Mouse (Mus musculus) spleen, adult 2 months (tissue): ENCODE measurements around the gene Gpc6. TPM values are rescaled to one million over a fixed set of nuclear protein-coding genes. Genes with fewer than 3 reads are reported as not detected.

ENCODE experiments used
- DNase-seq, 2 experiments: peaks; one replicate each; pipeline versions ENCODE4 v3.0.0 to v3.0.0-alpha.2; 2012 to 2021; ENCODE audit warnings: low spot score in 2 of 2, low read depth in 1 of 2
- H3K27ac ChIP-seq: fragments of 200-500 bp; 2 replicates; pipeline ENCODE4 v1.5.1; 2012; ENCODE audit warnings: low read length, inconsistent platforms; ENCODE audit not compliant: insufficient read depth
- H3K27me3 ChIP-seq: fragments of 200-500 bp; 2 replicates; pipeline ENCODE4 v1.6.1; 2012; ENCODE audit warnings: mild to moderate bottlenecking, moderate library complexity, low read length, inconsistent platforms; ENCODE audit not compliant: control insufficient read depth, insufficient read depth
- H3K36me3 ChIP-seq: fragments of 200-500 bp; 2 replicates; pipeline ENCODE4 v1.6.1; 2012; ENCODE audit warnings: mild to moderate bottlenecking, low read length, inconsistent platforms; ENCODE audit not compliant: control insufficient read depth, insufficient read depth
- H3K4me1 ChIP-seq: fragments of 200-500 bp; 2 replicates; pipeline ENCODE4 v1.6.1; 2011; ENCODE audit warnings: inconsistent platforms; ENCODE audit not compliant: control insufficient read depth, insufficient read depth, insufficient read length
- H3K4me3 ChIP-seq: fragments of 200-500 bp; 2 replicates; pipeline ENCODE4 v1.5.1; 2011; ENCODE audit warnings: mild to moderate bottlenecking, inconsistent platforms; ENCODE audit not compliant: insufficient read depth, insufficient read length; ENCODE audit errors: extremely low read depth
- CTCF ChIP-seq: fragments of 200-500 bp; IDR thresholded peaks from 2 replicates; pipeline ENCODE4 v1.5.1; 2011; ENCODE audit warnings: mild to moderate bottlenecking, inconsistent platforms; ENCODE audit not compliant: insufficient read depth, insufficient read length, insufficient replicate concordance; ENCODE audit errors: extremely low read depth
- POLR2A ChIP-seq: fragments of 200-500 bp; IDR thresholded peaks from 2 replicates; pipeline ENCODE4 v1.6.1; 2011; ENCODE audit warnings: low read depth, low read length, inconsistent platforms
- WGBS: fragments of 180-500 bp; shearing (Covaris S2); methylation state at CpG from one replicate; pipeline ENCODE4 v1.1.7; 2018; 5-methylcytosine and 5-hydroxymethylcytosine counted together
- polyA plus RNA-seq: library from polyadenylated mRNA; depleted of rRNA; stranded (reverse); fragments of >200 nt; gene quantifications from 2 replicates; pipeline ENCODE4 v1.2.3, GENCODE M21; 2012

The Gpc6 gene
- polyA plus RNA-seq, 1 experiment, result 0.67 TPM

DNA sequence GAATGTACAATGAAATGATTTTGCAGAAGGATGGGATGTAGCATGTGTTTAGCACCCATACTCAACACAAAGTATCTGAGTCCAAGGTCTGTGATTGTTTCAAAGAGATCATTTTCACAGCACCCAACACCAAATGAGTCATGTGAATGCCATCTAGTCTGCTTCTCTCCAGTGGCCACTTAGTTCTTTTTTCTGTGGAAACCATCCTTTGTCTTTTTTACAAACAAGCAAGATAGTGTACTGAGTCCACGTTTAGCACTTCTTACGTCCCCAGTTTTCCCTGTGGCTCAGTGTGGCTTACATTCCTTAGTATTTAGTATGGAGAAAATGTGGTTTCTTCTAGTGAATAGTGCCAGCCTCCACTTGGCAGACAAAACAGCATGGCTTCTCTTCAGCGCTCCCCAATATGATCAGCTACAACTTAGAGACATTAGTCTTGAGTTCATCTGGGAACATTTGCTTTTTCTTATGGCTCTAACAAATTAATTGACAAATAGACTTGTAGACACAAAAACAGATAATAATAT lies 465.7 kb downstream of the Gpc6 start:
- H3K27ac ChIP-seq, result no peak overlapping the region
- no peaks in the 10 kb centered on the region for H3K27me3 ChIP-seq
- H3K4me1 ChIP-seq, result no peaks in the 10 kb centered on the region
- WGBS, result 92% methylated on average over 3 of the region's 3 CpGs
- H3K36me3 ChIP-seq, result no peaks in the 10 kb centered on the region
- no peak for DNase-seq
- no peak overlapping the region for H3K4me3 ChIP-seq
- TF ChIP-seq POLR2A (no peak), CTCF (no peak)

DNA sequence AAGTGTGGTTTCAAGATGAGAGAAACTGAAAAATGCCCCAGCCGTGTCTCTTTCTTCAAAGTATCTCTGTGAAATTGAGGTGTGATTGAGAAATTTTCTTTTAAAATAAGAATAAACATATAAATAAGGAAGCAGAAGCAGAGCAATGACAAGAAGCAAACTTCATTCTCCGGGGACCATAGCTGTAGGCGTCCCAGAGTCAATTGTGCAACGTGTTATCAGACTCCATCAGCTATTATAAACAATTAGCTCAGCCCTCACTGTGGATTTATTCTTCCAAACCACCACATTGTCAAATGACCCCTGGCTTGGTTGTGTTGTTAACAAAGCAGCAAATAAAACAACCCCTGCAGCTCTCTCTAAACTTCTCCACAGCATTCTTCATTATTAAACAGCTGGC lies 466.3 kb downstream of the Gpc6 start:
- DNase-seq, result no peak
- Histone ChIP-seq H3K27me3 (no peaks in the 10 kb centered on the region), H3K27ac (no peak overlapping the region), H3K36me3 (no peaks in the 10 kb centered on the region), H3K4me3 (no peak overlapping the region), H3K4me1 (no peaks in the 10 kb centered on the region)
- 72% methylated on average over 4 of the region's 4 CpGs for WGBS
- TF ChIP-seq POLR2A, result no peak
- TF ChIP-seq CTCF, result no peak

DNA sequence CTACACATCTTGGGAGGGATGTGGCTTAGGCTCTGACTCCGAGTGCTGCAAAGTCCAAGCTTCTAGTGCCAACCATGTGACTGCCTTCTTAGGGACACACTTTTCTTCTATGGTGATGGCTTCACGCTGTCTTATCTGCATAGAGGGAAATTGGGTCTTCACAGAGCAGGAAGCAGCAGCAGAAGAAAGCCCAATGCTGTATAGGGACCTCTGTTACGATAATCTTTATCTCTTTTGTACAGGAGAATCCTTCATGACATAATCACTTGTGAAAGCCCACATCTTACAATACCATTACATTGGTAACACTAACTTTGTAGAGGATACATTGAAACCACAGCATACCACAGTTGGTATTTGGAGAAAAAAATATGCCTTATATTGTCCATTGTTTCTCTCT lies 472.1 kb downstream of the Gpc6 start:
- Histone ChIP-seq H3K36me3 (no peaks in the 10 kb centered on the region), H3K27me3 (no peaks in the 10 kb centered on the region), H3K27ac (no peak overlapping the region), H3K4me3 (no peak overlapping the region), H3K4me1 (no peaks in the 10 kb centered on the region)
- 76% methylated on average over 3 of the region's 3 CpGs for WGBS
- DNase-seq, result no peak
- TF ChIP-seq CTCF, result no peak
- no peak for TF ChIP-seq POLR2A

GRCm38 (mm10) chr14:117407824-117408524 lies 482.9 kb downstream of the Gpc6 start:
- H3K4me3 ChIP-seq, result no peak overlapping the region
- TF ChIP-seq CTCF (no peak), POLR2A (no peak)
- no peaks in the 10 kb centered on the region for H3K4me1 ChIP-seq
- DNase-seq, result no peak
- no peaks in the 10 kb centered on the region for H3K36me3 ChIP-seq
- WGBS, result 88% methylated on average over 9 of the region's 9 CpGs
- no peaks in the 10 kb centered on the region for H3K27me3 ChIP-seq
- no peak overlapping the region for H3K27ac ChIP-seq

DNA sequence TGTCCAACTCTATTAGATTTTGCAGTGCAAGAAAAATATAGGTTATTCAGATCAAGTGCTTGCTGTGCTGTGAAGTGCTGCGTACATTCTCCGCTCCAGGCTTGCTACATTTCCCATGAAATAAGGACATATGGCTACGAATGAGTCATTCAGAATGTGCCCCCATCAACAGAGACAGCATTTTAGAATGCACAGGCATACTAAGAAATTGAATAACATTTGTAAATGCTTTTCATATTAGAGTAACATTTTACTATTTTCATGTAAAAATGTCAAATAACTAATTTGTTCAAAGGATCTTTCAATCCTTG lies 483.4 kb downstream of the Gpc6 start:
- Histone ChIP-seq H3K36me3 (no peaks in the 10 kb centered on the region), H3K27ac (no peak overlapping the region), H3K27me3 (no peaks in the 10 kb centered on the region), H3K4me3 (no peak overlapping the region), H3K4me1 (no peaks in the 10 kb centered on the region)
- no peak for TF ChIP-seq CTCF
- TF ChIP-seq POLR2A, result no peak
- WGBS, result 87% methylated on average over 3 of the region's 3 CpGs
- DNase-seq, result no peak

GRCm38 (mm10) chr14:117409778-117410177 lies 484.7 kb downstream of the Gpc6 start:
- Histone ChIP-seq H3K4me3 (no peak overlapping the region), H3K36me3 (no peaks in the 10 kb centered on the region), H3K27ac (no peak overlapping the region), H3K4me1 (no peaks in the 10 kb centered on the region), H3K27me3 (no peaks in the 10 kb centered on the region)
- no peak for TF ChIP-seq CTCF
- TF ChIP-seq POLR2A, result no peak
- no peak for DNase-seq
- 92% methylated on average over 2 of the region's 2 CpGs for WGBS

GRCm38 (mm10) chr14:117410511-117410910 lies 485.4 kb downstream of the Gpc6 start:
- no peaks in the 10 kb centered on the region for H3K36me3 ChIP-seq
- DNase-seq, result no peak
- no peak overlapping the region for H3K27ac ChIP-seq

More at GRCm38 (mm10) chr14:117410511-117410910, 485.4 kb downstream of the Gpc6 start:
- Histone ChIP-seq H3K4me1 (no peaks in the 10 kb centered on the region), H3K27me3 (no peaks in the 10 kb centered on the region), H3K4me3 (no peak overlapping the region)
- TF ChIP-seq CTCF, result no peak
- 95% methylated on average over 2 of the region's 2 CpGs for WGBS
